Mouse (Mus musculus) embryonic facial prominence, embryonic 11.5 days (tissue): ENCODE data around the gene Nphp3. TPM values are rescaled to one million over a fixed set of nuclear protein-coding genes. Genes with fewer than 3 reads are reported as not detected.

ENCODE experiments used
- ATAC-seq: fragments of 200-750 bp; cut with Nextera tagmentation; replicated peaks from 2 replicates; pipeline ENCODE4 v1.8.0; 2017; ENCODE audit warnings: low read depth; ENCODE audit not compliant: insufficient number of reproducible peaks, low FRiP score, low TSS enrichment
- DNase-seq: peaks from one replicate; pipeline ENCODE4 v3.0.0-alpha.2; 2015; ENCODE audit warnings: low spot score
- H3K27ac ChIP-seq: fragments of 300-500 bp; sonication (generic); replicated peaks from 2 replicates; pipeline ENCODE4 v1.5.1; 2014; ENCODE audit warnings: mild to moderate bottlenecking, low read depth, low read length, control low read depth
- H3K27me3 ChIP-seq: fragments of 300-500 bp; sonication (generic); 2 replicates; pipeline ENCODE4 v1.6.1; 2014; ENCODE audit warnings: mild to moderate bottlenecking, low read length, moderate library complexity, mixed read lengths; ENCODE audit not compliant: control insufficient read depth, insufficient read depth
- H3K36me3 ChIP-seq: fragments of 300-500 bp; sonication (generic); replicated peaks from 2 replicates; pipeline ENCODE4 v1.6.1; 2014; ENCODE audit warnings: low read depth, mild to moderate bottlenecking, low read length, moderate library complexity, mixed read lengths; ENCODE audit not compliant: control insufficient read depth, insufficient read depth
- H3K4me1 ChIP-seq: fragments of 300-500 bp; sonication (generic); 2 replicates; pipeline ENCODE4 v1.6.1; 2014; ENCODE audit warnings: low read length, mixed read lengths; ENCODE audit not compliant: control insufficient read depth, insufficient read depth
- H3K4me2 ChIP-seq: fragments of 300-500 bp; sonication (generic); 2 replicates; pipeline ENCODE4 v1.6.1; 2014; ENCODE audit warnings: low read depth, mild to moderate bottlenecking, control low read depth, low read length, moderate library complexity
- H3K4me3 ChIP-seq: fragments of 300-500 bp; sonication (generic); 2 replicates; pipeline ENCODE4 v1.5.1; 2014; ENCODE audit warnings: low read depth, low read length, control low read depth
- H3K9ac ChIP-seq: fragments of 300-500 bp; sonication (generic); replicated peaks from 2 replicates; pipeline ENCODE4 v1.6.1; 2014; ENCODE audit warnings: mild to moderate bottlenecking, control low read depth, low read length
- H3K9me3 ChIP-seq: fragments of 300-500 bp; sonication (generic); replicated peaks from 2 replicates; pipeline ENCODE4 v1.6.1; 2016; ENCODE audit warnings: mild to moderate bottlenecking, low read length, inconsistent platforms, mixed read lengths; ENCODE audit not compliant: control insufficient read depth
- WGBS: fragments of 180-500 bp; shearing (Covaris S2); extraction: QIAGEN DNeasy Blood & Tissue Kit; methylation state at CpG from one replicate; pipeline ENCODE4 v1.1.7; 2014; 5-methylcytosine and 5-hydroxymethylcytosine counted together
- polyA plus RNA-seq: library from polyadenylated mRNA; unstranded; fragments of >200 nt; fragmentation: Nextera tagmentation; extraction: Ambion mirVana; gene quantifications from 2 replicates; pipeline ENCODE4 v1.2.1, GENCODE M21; 2014

The Nphp3 gene
- 4.0 and 4.7 TPM in 2 replicates for polyA plus RNA-seq

DNA sequence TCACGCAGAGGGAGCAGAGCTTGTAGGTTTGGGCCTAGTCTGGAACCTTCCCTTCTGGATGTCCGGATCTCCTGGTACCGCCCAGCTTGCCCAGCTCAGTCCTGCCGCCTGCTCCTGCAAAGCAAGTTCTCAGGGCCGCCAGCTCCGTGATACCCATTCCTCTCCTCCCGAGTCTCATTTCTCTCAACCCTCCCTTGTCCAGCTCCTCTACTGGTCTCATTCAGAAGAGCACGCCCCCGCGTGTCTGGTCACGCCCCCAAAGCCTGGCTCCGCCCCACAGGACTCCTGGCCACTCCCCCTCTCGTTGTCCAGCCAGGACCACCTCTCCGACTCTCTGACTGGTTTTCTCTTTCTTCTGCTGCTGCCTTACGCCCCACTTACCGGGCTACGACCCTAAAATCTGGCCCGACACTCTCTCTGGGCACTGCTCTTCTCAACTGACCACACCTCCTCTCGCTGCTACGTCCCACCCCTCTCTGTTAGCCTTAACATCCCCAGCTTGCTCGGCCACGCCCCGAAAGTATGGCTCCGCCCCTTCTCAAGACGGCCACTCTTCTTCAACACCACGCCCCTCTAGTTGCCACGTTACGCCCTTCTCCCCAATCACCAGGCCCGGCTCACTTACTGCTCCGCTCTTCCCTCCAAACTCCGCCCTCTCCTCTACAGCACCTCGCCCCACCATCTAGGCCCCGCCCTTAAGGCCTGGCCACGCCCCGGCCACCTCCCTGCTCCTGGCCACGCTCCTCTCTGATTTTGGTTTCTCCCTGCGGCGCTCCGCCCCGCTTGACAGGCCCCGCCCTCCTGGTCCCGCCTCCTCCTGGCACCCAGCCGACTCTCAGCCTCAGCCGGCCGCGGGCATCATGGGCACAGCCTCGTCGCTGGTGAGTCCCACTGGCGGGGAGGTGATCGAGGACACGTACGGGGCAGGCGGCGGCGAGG lies at the start of gene Nphp3:
TSS of gene Nphp3 (plus strand) at position 624 of the 939 bp plus-strand sequence.
- H3K4me3 ChIP-seq = peak within 1 kb of the TSS; percentile 67
- no peaks in the 10 kb centered on the region for H3K36me3 ChIP-seq
- H3K4me1 ChIP-seq = no peaks in the 10 kb centered on the region
- H3K9me3 ChIP-seq = no peaks in the 10 kb centered on the region
- no peaks in the 10 kb centered on the region for H3K27me3 ChIP-seq
- peak within 1 kb of the TSS; percentile 56 for H3K27ac ChIP-seq
- ATAC-seq = peak; percentile 98
- WGBS = 1% methylated on average over 55 of the region's 55 CpGs
- H3K4me2 ChIP-seq = peak within 1 kb of the TSS; percentile 67
- DNase-seq = peak; percentile 99
- H3K9ac ChIP-seq = peak within 1 kb of the TSS; percentile 61

- H3K27me3 ChIP-seq = no peaks in the 10 kb centered on the region
- no peak overlapping the region for H3K9ac ChIP-seq
- H3K4me3 ChIP-seq = no peak overlapping the region
- H3K4me2 ChIP-seq = no peak overlapping the region
- no peaks in the 10 kb centered on the region for H3K9me3 ChIP-seq
- H3K4me1 ChIP-seq = no peaks in the 10 kb centered on the region
- ATAC-seq (no peak), DNase-seq (no peak)
- no peak overlapping the region for H3K27ac ChIP-seq
- 79% methylated on average over 6 of the region's 6 CpGs for WGBS
- no peaks in the 10 kb centered on the region for H3K36me3 ChIP-seq
Observed at GRCm38 (mm10) chr9:103958722-103959121, 43.6 kb upstream of the Nphp3 start.

GRCm38 (mm10) chr9:103959989-103960388 lies 42.4 kb upstream of the Nphp3 start:
- Histone ChIP-seq H3K9ac (no peak overlapping the region), H3K27ac (no peak overlapping the region), H3K4me1 (no peaks in the 10 kb centered on the region), H3K9me3 (no peaks in the 10 kb centered on the region), H3K36me3 (no peaks in the 10 kb centered on the region), H3K27me3 (no peaks in the 10 kb centered on the region), H3K4me3 (no peak overlapping the region), H3K4me2 (no peak overlapping the region)
- 85% methylated on average over 10 of the region's 10 CpGs for WGBS
- ATAC-seq (no peak), DNase-seq (no peak)

- Histone ChIP-seq H3K4me1 (no peaks in the 10 kb centered on the region), H3K4me3 (no peak overlapping the region), H3K9ac (no peak overlapping the region), H3K27me3 (no peaks in the 10 kb centered on the region), H3K36me3 (no peaks in the 10 kb centered on the region), H3K9me3 (no peaks in the 10 kb centered on the region), H3K27ac (no peak overlapping the region), H3K4me2 (no peak overlapping the region)
- 12% methylated on average over 2 of the region's 2 CpGs for WGBS
- DNase-seq = peak; percentile 86
- no peak for ATAC-seq
Observed at GRCm38 (mm10) chr9:103996496-103996895, 5.8 kb upstream of the Nphp3 start.

DNA sequence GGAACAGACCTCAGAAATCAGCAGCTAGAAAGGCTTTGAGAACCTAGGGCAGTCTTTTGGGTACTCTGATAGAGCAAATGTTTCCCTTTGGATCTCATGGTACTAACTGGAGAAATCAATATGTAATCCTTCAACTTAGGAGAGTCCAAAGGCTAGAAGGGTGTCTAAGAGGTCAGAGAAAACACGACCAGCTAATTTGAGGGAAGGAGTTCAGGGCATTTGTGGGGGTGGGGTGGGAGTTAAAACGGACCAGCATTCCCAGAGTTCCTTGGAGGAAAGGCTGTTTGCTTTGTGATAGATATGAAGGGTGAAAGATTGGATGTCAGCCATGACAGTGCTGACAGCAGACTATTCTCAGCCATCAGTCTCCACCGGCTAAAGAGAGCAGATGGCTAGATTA lies 1.7 kb upstream of the Nphp3 start:
- WGBS = 46% methylated on average over 3 of the region's 3 CpGs
- no peaks in the 10 kb centered on the region for H3K36me3 ChIP-seq
- no peaks in the 10 kb centered on the region for H3K9me3 ChIP-seq
- DNase-seq (no peak), ATAC-seq (no peak)
- no peak overlapping the region for H3K4me3 ChIP-seq
- no peaks in the 10 kb centered on the region for H3K27me3 ChIP-seq
- no peak overlapping the region for H3K4me2 ChIP-seq
- no peak overlapping the region for H3K9ac ChIP-seq
- H3K4me1 ChIP-seq = no peaks in the 10 kb centered on the region
- H3K27ac ChIP-seq = no peak overlapping the region

- peak; percentile 83 for DNase-seq
- H3K9me3 ChIP-seq = no peaks in the 10 kb centered on the region
- peak overlapping the region; percentile 61 for H3K9ac ChIP-seq
- no peaks in the 10 kb centered on the region for H3K36me3 ChIP-seq
- peak overlapping the region; percentile 67 for H3K4me2 ChIP-seq
- H3K27me3 ChIP-seq = no peaks in the 10 kb centered on the region
- no peaks in the 10 kb centered on the region for H3K4me1 ChIP-seq
- ATAC-seq = no peak; the same call in 1 of the 2 replicates
- peak overlapping the region; percentile 67 for H3K4me3 ChIP-seq
- peak overlapping the region; percentile 47; the same call in 1 of the 2 replicates for H3K27ac ChIP-seq
- WGBS = 0% methylated on average over 37 of the region's 37 CpGs
Observed at GRCm38 (mm10) chr9:104002913-104003330, 578 bp downstream of the Nphp3 start.

DNA sequence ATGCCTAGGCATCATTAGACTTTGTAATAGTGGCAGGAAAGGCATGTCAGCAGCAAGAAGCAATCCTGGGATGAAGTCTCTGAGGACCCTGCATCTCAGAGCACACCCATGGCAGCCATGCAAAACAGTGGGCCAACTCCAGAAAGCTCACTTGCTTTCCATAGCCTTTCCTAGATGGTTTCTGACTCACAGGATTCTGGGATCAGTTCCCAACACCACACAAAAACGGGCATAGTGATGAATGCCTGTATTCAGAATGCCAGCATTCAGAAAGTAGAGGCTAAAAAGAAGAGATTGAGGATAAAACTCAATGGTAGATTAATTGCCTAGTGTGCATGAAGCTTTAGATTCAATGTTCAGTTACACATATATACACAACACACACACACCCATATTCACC lies 12.2 kb downstream of the Nphp3 start:
- DNase-seq (no peak), ATAC-seq (no peak)
- no peaks in the 10 kb centered on the region for H3K27me3 ChIP-seq
- no peak overlapping the region for H3K4me3 ChIP-seq
- no peak overlapping the region for H3K27ac ChIP-seq
- H3K9me3 ChIP-seq = no peaks in the 10 kb centered on the region
- no peak overlapping the region for H3K4me2 ChIP-seq
- H3K36me3 ChIP-seq = no peaks in the 10 kb centered on the region
- H3K9ac ChIP-seq = no peak overlapping the region
- WGBS = 75% methylated on average over 1 of the region's 1 CpGs
- no peaks in the 10 kb centered on the region for H3K4me1 ChIP-seq

DNA sequence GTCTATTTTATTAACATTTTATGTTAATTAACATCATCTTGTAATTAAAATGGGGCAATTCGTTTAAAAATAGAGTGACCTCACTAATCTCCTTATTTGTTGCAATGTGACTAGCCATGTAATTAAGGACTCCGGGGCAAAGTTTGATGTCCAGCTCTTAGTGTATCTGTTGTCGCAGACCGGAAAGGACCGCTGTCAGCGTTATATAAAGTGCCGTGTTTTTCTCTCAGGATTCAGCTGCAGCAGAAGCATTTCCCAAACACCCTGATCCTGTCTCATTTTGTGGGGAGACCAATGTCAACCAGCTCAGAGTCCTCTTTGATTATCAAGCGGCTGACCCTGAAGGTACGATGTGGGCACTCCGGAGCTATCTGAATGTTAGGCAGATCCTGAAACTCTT lies 18.7 kb downstream of the Nphp3 start:
- no peak overlapping the region for H3K9ac ChIP-seq
- H3K27me3 ChIP-seq = no peaks in the 10 kb centered on the region
- DNase-seq = no peak
- no peak overlapping the region for H3K4me2 ChIP-seq
- H3K4me1 ChIP-seq = no peaks in the 10 kb centered on the region
- 91% methylated on average over 10 of the region's 10 CpGs for WGBS
- no peak overlapping the region for H3K4me3 ChIP-seq
- H3K36me3 ChIP-seq = no peaks in the 10 kb centered on the region; the same call in 1 of the 2 replicates
- ATAC-seq = no peak
- no peak overlapping the region for H3K27ac ChIP-seq
- no peaks in the 10 kb centered on the region for H3K9me3 ChIP-seq
